Comparison of ENCODE assay signal across 9 mouse cellular contexts in the genomic region with DNA sequence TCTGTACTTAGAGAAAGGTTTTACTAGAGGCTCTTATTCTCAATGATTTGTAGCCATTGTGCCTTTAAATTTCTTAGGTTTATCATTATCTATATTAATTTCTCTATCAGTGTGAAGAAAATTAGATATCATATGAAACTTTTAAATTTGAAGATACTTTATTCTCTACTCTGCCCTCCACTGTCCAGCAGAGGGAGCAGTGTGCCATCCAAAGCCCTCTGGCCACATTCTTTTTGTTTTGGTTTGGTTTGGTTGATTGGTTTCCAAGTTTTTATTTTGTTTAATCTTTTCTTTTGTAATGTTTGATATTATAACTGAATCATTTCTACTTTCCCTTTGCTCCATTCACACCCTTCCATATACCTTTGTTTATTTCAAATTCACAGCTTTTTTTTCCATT.
A peak's percentile ranks its signal among the peaks of the same experiment; 100 is the strongest.
DNase-seq lines count a peak whose midpoint lies in the region; ATAC-seq and TF ChIP-seq lines count a peak whose summit lies in the region.
"Had no signal": no experiment of that assay in that cellular context is flagged by ENCODE, and none has a peak within 500 bp of the region (broad histone marks: within the 10 kb centered on the region; RNA-seq: fewer than 3 reads in every experiment).

No protein-coding gene starts in this region.

- no peaks in the 10 kb centered on the region for H3K9me3 ChIP-seq in forebrain, postnatal 0 days (ENCODE audit: low read length)
- no peaks in the 10 kb centered on the region for H3K9me3 ChIP-seq in forebrain, embryonic 16.5 days (ENCODE audit: control insufficient read depth, low read length)
- no peaks in the 10 kb centered on the region for H3K9me3 ChIP-seq in liver, embryonic 12.5 days (replicated peaks)
- no peaks in the 10 kb centered on the region for H3K9me3 ChIP-seq in forebrain, embryonic 15.5 days
- H3K9me3 ChIP-seq: liver, embryonic 13.5 days had no signal

- no peak overlapping the region for H3K4me2 ChIP-seq in forebrain, postnatal 0 days (ENCODE audit: low read depth)
- no peak overlapping the region for H3K4me2 ChIP-seq in forebrain, embryonic 16.5 days (ENCODE audit: low read length)
- H3K4me2 ChIP-seq in liver, embryonic 12.5 days: no peak overlapping the region
- no peak overlapping the region for H3K4me2 ChIP-seq in forebrain, embryonic 15.5 days (replicated peaks)
- H3K4me2 ChIP-seq: liver, embryonic 13.5 days had no signal

- DNase-seq in forebrain, postnatal 0 days: peak; percentile 29
- DNase-seq in liver, adult 2 months (ENCODE audit: extremely low read depth, low read depth, low spot score): peak; percentile 0
- DNase-seq in ZHBTc4 (ENCODE audit: low read depth, low spot score): peak; percentile 37
- DNase-seq in kidney, postnatal 36 days: peak; percentile 1 to 61
- DNase-seq: liver, embryonic 13.5 days had no signal

- no peaks in the 10 kb centered on the region for H3K79me2 ChIP-seq in liver, adult 2 months (ENCODE audit: control insufficient read depth, insufficient read depth, low read length)

- no peak for TF ChIP-seq POLR2A in liver, adult 2 months (IDR thresholded peaks at IDR 0.05; ENCODE audit: extremely low read depth, insufficient read depth, low read length)

- H3K36me3 ChIP-seq in forebrain, postnatal 0 days (ENCODE audit: insufficient read depth): no peaks in the 10 kb centered on the region
- no peaks in the 10 kb centered on the region for H3K36me3 ChIP-seq in forebrain, embryonic 16.5 days (ENCODE audit: control insufficient read depth, insufficient read depth)
- no peaks in the 10 kb centered on the region for H3K36me3 ChIP-seq in liver, adult 2 months (ENCODE audit: control insufficient read depth, insufficient read depth, low read length)
- H3K36me3 ChIP-seq in liver, embryonic 12.5 days: no peaks in the 10 kb centered on the region
- no peaks in the 10 kb centered on the region for H3K36me3 ChIP-seq in forebrain, embryonic 15.5 days
- H3K36me3 ChIP-seq: liver, embryonic 13.5 days had no signal

- TF ChIP-seq CTCF in forebrain, postnatal 0 days (IDR thresholded peaks at IDR 0.05; ENCODE audit: low read depth): peak; percentile 57
- peak; percentile 50; the same call in 1 of the 2 replicates for TF ChIP-seq CTCF in liver, adult 2 months (IDR thresholded peaks at IDR 0.05; ENCODE audit: low read depth, low read length)

- no peak for ATAC-seq in forebrain, postnatal 0 days
- ATAC-seq in forebrain, embryonic 16.5 days: no peak
- ATAC-seq in liver, embryonic 12.5 days: no peak
- ATAC-seq in megakaryocyte-erythroid progenitor cell, adult 5-6 weeks (replicated peaks; ENCODE audit: low FRiP score, low TSS enrichment, poor library complexity, severe bottlenecking): no peak
- no peak for ATAC-seq in forebrain, embryonic 15.5 days (replicated peaks)

- no peak overlapping the region for H3K27ac ChIP-seq in forebrain, postnatal 0 days (ENCODE audit: low read depth, low read length)
- no peak overlapping the region for H3K27ac ChIP-seq in forebrain, embryonic 16.5 days (ENCODE audit: low read length)
- no peak overlapping the region for H3K27ac ChIP-seq in liver, adult 2 months (replicated peaks; ENCODE audit: insufficient read depth, low read depth, low read length)
- H3K27ac ChIP-seq in liver, embryonic 12.5 days: no peak overlapping the region
- no peak overlapping the region for H3K27ac ChIP-seq in forebrain, embryonic 15.5 days (replicated peaks)
- H3K27ac ChIP-seq: liver, embryonic 13.5 days had no signal

- no peak overlapping the region for H3K9ac ChIP-seq in forebrain, postnatal 0 days
- no peak overlapping the region for H3K9ac ChIP-seq in forebrain, embryonic 16.5 days (replicated peaks; ENCODE audit: low read depth, low read length)
- H3K9ac ChIP-seq in liver, adult 2 months (ENCODE audit: low read depth, low read length): no peak overlapping the region
- H3K9ac ChIP-seq in liver, embryonic 12.5 days: no peak overlapping the region
- H3K9ac ChIP-seq in forebrain, embryonic 15.5 days (replicated peaks): no peak overlapping the region
- H3K9ac ChIP-seq: liver, embryonic 13.5 days had no signal

- no peaks in the 10 kb centered on the region for H3K4me1 ChIP-seq in forebrain, postnatal 0 days (ENCODE audit: insufficient read depth)
- no peaks in the 10 kb centered on the region for H3K4me1 ChIP-seq in forebrain, embryonic 16.5 days (replicated peaks; ENCODE audit: control insufficient read depth, insufficient read depth, low read length)
- no peaks in the 10 kb centered on the region for H3K4me1 ChIP-seq in liver, adult 2 months (ENCODE audit: control insufficient read depth, insufficient read depth, low read length)
- no peaks in the 10 kb centered on the region for H3K4me1 ChIP-seq in liver, embryonic 12.5 days
- no peaks in the 10 kb centered on the region for H3K4me1 ChIP-seq in forebrain, embryonic 15.5 days
- H3K4me1 ChIP-seq: liver, embryonic 13.5 days had no signal

- H3K27me3 ChIP-seq in forebrain, postnatal 0 days (ENCODE audit: insufficient read depth, low read length): no peaks in the 10 kb centered on the region
- no peaks in the 10 kb centered on the region for H3K27me3 ChIP-seq in forebrain, embryonic 16.5 days (replicated peaks; ENCODE audit: control insufficient read depth, insufficient read depth, low read length)
- H3K27me3 ChIP-seq in liver, adult 2 months (ENCODE audit: control insufficient read depth, insufficient read depth, low read length): no peaks in the 10 kb centered on the region
- no peaks in the 10 kb centered on the region for H3K27me3 ChIP-seq in liver, embryonic 12.5 days (replicated peaks)
- H3K27me3 ChIP-seq in forebrain, embryonic 15.5 days: no peaks in the 10 kb centered on the region
- H3K27me3 ChIP-seq: liver, embryonic 13.5 days had no signal

- no peak overlapping the region for H3K4me3 ChIP-seq in forebrain, postnatal 0 days (ENCODE audit: low read depth, low read length)
- no peak overlapping the region for H3K4me3 ChIP-seq in forebrain, embryonic 16.5 days (replicated peaks; ENCODE audit: low read length)
- no peak overlapping the region for H3K4me3 ChIP-seq in liver, adult 2 months (ENCODE audit: insufficient read depth, low read depth, low read length)
- no peak overlapping the region for H3K4me3 ChIP-seq in liver, embryonic 12.5 days
- no peak overlapping the region for H3K4me3 ChIP-seq in forebrain, embryonic 15.5 days
- H3K4me3 ChIP-seq: liver, embryonic 13.5 days had no signal
